Mouse (Mus musculus) mouse trophoblast stem cell (cell line): ENCODE measurements around the gene Krt31.

Source experiments
- in situ Hi-C, 2 experiments: fragments of 300-500 bp; cut with MseI, MboI; formaldehyde crosslinking; loops; 2 replicates in 1 of 2; 3 replicates in 1 of 2; pipeline ENCODE4 v1.15.1; 2025

The Krt31 gene

GRCm38 (mm10) chr11:100050451-100050850, at the start of gene Krt31:
Gene Krt31, minus strand, starts transcription at chr11:100050551.
- in situ Hi-C loops, result no loop called here

DNA sequence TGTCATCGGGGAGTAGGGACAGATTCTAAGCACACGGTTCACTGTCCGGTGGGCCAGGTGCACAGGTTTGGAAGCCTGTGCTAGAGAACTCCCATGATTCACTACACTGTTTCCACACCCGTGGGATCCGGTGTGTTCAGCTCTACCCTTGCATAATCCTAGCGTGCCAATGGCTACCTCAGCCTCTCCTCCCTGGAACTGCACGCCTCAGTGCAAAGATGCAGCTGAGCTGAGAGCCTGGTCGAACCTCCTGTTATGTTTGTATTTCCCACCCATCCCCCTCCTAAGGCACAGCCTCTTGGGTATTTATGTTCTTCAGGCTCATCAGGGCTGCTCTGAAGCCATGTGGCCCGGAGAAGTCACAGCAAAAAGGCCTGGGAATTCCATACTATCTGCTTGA, 47.5 kb upstream of the Krt31 start:
- in situ Hi-C loops, result no loop called here

DNA sequence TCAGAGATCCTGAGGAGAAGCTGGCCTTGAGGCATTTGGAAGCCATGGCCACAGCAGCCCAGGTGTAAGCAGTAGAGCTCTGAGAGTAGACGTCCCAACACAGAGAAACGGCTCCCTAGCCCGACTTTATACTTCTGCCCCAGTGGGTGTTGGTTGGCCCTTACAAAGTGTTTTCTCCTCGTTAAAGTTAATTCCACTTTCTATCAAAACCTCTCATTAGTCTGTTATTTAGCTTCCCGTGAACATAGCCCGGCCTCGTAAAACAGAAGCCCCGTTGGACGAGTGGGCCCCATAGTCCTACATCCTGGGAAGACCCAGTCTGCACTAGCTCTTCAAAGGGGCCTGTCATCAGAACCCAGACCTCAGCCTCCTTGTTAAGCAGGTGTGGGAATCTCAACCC, 45.8 kb upstream of the Krt31 start, which contains the start of gene Krt35:
TSS of gene Krt35 (minus strand) at position 101 of the 400 bp plus-strand sequence.
- in situ Hi-C loops, result no loop called here

- in situ Hi-C loops, result no loop called here
Measured at GRCm38 (mm10) chr11:100088378-100089025, 38.2 kb upstream of the Krt31 start.

DNA sequence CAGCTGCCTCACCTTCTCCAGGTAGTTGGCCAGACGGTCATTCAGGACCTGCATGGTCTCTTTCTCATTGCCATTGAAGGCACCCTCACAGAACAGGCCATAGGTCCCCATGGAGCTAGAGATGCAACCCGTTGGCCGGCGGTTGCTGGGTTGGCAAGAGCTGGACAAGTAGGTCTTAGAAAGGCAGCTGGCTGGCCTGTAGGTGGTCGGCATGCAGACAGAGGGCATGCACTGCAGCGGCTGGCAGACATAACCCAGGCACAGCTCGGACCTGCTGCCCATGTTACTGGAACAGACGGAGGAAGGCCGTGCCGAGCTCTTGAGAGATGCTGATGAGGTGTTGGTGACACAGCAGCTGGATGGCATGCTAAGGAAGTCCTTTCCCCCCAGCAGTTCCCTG, 37.5 kb upstream of the Krt31 start, which contains the start of gene Krt32:
TSS of gene Krt32 (minus strand) at position 366 of the 400 bp plus-strand sequence.
- in situ Hi-C loops, result no loop called here

DNA sequence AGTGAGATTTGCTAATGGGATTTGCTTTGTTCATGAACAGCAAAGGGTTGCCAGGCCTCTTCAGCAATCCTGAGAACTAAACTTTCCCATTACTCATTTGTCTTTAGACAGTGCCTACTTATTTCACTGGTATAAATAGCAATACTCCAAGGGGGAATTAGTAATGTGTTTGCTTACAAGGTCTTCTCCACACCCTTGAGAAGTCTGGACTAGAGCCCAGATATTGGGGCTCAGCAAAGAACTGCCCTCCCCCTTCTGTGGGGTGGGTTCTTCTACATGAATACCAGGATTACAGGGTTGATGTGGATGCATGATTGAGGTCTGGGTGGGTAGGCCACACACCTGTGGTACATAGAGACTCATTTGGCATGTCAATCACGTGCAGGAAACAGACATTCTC, 23.5 kb upstream of the Krt31 start:
- in situ Hi-C loops, result loop anchor here in 1 of 2 experiments (10.0 kb wide), 1 partner anchor 211 kb away; no protein-coding TSS in a partner anchor

- in situ Hi-C loops, result loop anchor here (5.0 kb wide), 2 partner anchors 100 to 215 kb away; no protein-coding TSS in a partner anchor
Measured at GRCm38 (mm10) chr11:100067293-100068036, 17.1 kb upstream of the Krt31 start.

GRCm38 (mm10) chr11:100066236-100067010, 16.1 kb upstream of the Krt31 start:
- in situ Hi-C loops, result loop anchor here (5.0 kb wide), 2 partner anchors 101 to 216 kb away; no protein-coding TSS in a partner anchor

GRCm38 (mm10) chr11:100058875-100059274, 8.5 kb upstream of the Krt31 start:
- in situ Hi-C loops, result loop anchor here in 1 of 2 experiments (5.0 kb wide), 1 partner anchor 108 kb away; no protein-coding TSS in a partner anchor

DNA sequence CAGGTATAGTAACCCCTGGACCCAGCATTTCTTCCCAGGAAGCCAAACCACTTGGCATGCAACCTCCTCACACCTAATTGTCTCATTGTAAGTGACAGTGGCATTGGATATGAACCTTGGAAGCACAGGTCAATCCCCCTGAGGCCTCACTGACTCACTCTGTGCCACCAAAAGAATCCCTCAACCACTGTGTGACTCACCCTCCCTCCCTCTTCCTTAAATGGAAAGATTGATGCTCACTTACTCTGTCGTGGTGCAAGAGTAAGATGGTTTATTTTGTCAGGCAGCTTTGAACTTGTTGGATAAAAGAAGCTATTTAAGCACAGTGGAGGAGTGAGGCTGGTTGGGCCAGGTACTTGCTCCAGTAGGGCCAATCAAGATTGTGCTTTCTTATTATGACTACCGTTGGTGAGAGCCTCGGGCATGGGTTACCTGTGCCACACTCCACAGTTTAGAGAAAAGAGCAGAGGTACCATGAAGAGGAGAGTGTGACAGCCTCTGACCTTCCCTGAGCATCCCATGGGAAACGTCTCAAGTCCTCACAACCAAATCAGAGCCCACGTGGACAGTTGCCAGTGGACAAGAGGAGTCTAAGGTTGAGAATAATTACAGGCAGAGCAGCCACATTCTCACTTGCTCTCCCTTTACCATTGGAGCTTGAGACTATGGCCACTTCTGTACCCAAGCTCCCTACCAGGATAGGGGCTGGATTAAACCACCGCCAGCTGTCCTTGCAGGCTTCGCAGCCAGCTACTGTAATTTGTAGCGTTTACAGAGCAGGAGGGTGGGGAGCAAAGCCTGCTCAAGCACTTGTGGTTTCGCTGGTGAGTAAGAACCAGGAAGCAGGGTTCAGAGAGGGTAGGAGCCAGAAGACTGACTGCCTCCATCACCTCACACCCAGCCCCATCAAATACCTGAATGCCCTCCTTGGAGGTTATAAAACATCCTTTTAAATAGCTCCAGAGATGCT, 5.6 kb upstream of the Krt31 start:
- in situ Hi-C loops, result loop anchor here in 1 of 2 experiments (5.0 kb wide), 1 partner anchor 111 kb away; no protein-coding TSS in a partner anchor

GRCm38 (mm10) chr11:100047193-100047592, 3.2 kb downstream of the Krt31 start:
- in situ Hi-C loops, result no loop called here

- in situ Hi-C loops, result no loop called here
Measured at GRCm38 (mm10) chr11:100046303-100046866, 4.0 kb downstream of the Krt31 start.

DNA sequence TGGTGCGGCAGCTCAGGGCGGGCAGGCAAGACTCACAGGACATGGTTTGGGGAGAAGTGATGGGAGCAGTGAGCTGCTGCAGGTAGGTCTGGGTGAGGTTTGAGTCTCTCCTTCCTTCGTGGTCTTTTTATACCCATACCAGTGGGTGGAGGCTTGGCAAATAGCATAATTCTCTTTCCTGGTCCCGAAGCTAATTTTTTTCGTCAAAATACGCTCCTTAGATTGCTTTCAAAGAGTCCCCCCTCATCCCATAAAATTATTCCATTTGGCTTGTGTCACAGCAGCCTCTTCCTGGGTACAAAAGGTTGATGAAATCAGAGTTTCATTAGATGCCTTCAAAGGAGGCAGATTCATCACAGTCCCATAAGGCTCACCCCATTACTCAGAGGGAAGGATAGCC, 8.9 kb downstream of the Krt31 start, which contains the start of gene Krt34:
TSS of gene Krt34 (minus strand) at position 101 of the 400 bp plus-strand sequence.
- in situ Hi-C loops, result no loop called here

- in situ Hi-C loops, result no loop called here
Measured at GRCm38 (mm10) chr11:100029768-100030167, 20.6 kb downstream of the Krt31 start, which contains the start of gene Krt33b. Gene Krt33b, minus strand, starts transcription at chr11:100029868.

GRCm38 (mm10) chr11:100021438-100021837, 28.9 kb downstream of the Krt31 start:
- in situ Hi-C loops, result no loop called here

- in situ Hi-C loops, result no loop called here
Measured at GRCm38 (mm10) chr11:100019466-100019865, 30.9 kb downstream of the Krt31 start.

- in situ Hi-C loops, result no loop called here
Measured at GRCm38 (mm10) chr11:100016112-100016511, 34.2 kb downstream of the Krt31 start, which contains the start of gene Krt33a. Gene Krt33a, minus strand, starts transcription at chr11:100016212.

DNA sequence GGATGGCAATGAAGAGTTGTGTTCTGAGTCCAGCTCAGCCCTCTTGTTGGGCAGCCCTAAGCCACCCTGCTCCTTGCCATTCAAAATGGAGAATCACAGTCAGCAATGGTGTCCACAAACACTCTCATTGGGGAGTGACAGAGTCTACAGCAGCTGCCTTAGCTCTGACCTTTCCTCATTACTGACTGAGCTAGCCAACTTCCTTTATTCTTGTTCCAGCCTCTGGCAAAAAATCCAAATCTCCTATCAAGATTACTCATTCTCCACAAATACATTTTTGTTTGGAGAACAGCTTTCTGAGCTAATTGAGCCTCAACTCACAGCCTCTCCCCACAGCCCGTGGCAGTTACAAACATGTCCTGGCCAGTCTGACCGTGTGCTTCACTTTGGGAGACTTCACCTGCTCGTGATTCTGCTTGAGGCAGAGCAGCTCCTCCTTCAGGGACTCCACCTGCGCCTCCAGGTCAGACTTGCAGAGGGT, 36.6 kb downstream of the Krt31 start:
- in situ Hi-C loops, result no loop called here

GRCm38 (mm10) chr11:100010682-100011081, 39.7 kb downstream of the Krt31 start:
- in situ Hi-C loops, result no loop called here

GRCm38 (mm10) chr11:100008336-100008735, 42.0 kb downstream of the Krt31 start:
- in situ Hi-C loops, result loop anchor here in 1 of 2 experiments (10.0 kb wide), 1 partner anchor 544 kb away; no protein-coding TSS in a partner anchor
